Mouse (Mus musculus) monocyte, adult 5-6 weeks (primary cell): ENCODE measurements around the gene Lat. TPM values are rescaled to one million over a fixed set of nuclear protein-coding genes. Genes with fewer than 3 reads are reported as not detected.
"Not testable (repeated sequence)": the region's sequence is repeated elsewhere in the genome, so short reads cannot be mapped to it uniquely, and the experiment has no call there.

Experiments
- ATAC-seq: fragments of 153-309, 156-312 bp; replicated peaks from 2 replicates; pipeline ENCODE4 v1.8.0; 2017; ENCODE audit warnings: mild to moderate bottlenecking; ENCODE audit not compliant: low TSS enrichment, insufficient number of reproducible peaks, severe bottlenecking, poor library complexity, low FRiP score
- total RNA-seq: library from RNA; stranded (forward); fragments of 200-1000, 200-491, 200-594 nt; gene quantifications from 3 replicates; pipeline ENCODE4 v1.2.3, GENCODE M21; 2017

Lat gene
- total RNA-seq, 1 experiment from 2014 or later: 19.3 TPM

- no peak for ATAC-seq
Measured at GRCm38 (mm10) chr7:126345557-126345956, 23.8 kb downstream of the Lat start.

- no peak for ATAC-seq
Measured at GRCm38 (mm10) chr7:126340896-126341295, 28.5 kb downstream of the Lat start.

GRCm38 (mm10) chr7:126340206-126340618 is 29.2 kb downstream of the Lat start:
- ATAC-seq: no peak

- no peak for ATAC-seq
Measured at GRCm38 (mm10) chr7:126339521-126339971, 29.8 kb downstream of the Lat start.

GRCm38 (mm10) chr7:126338906-126339305 is 30.5 kb downstream of the Lat start:
- no peak for ATAC-seq

- ATAC-seq: no peak
Measured at GRCm38 (mm10) chr7:126335556-126335955, 33.8 kb downstream of the Lat start.

GRCm38 (mm10) chr7:126332691-126333090 is 36.7 kb downstream of the Lat start:
- no peak for ATAC-seq

GRCm38 (mm10) chr7:126330693-126331092 is 38.7 kb downstream of the Lat start:
- ATAC-seq: no peak

- no peak for ATAC-seq
Measured at GRCm38 (mm10) chr7:126329907-126330645, 39.3 kb downstream of the Lat start.

GRCm38 (mm10) chr7:126328848-126329247 is 40.5 kb downstream of the Lat start:
- ATAC-seq: not testable (repeated sequence)

GRCm38 (mm10) chr7:126325576-126326273 is 43.6 kb downstream of the Lat start:
- ATAC-seq: not testable (repeated sequence)

GRCm38 (mm10) chr7:126324791-126325190 is 44.6 kb downstream of the Lat start:
- no peak for ATAC-seq

GRCm38 (mm10) chr7:126323729-126324128 is 45.6 kb downstream of the Lat start:
- 0 out of 2 replicates have a peak, but pooled peaks have one; percentile 73 for ATAC-seq

- ATAC-seq: no peak
Measured at GRCm38 (mm10) chr7:126314273-126314672, 55.1 kb downstream of the Lat start.

Other genes starting within 250 kb of the Lat start
- 62.9 to 79.9 TPM (median 73.8 TPM) in 3 replicates for gene Xpo6, start 169.1 kb downstream of the Lat start, total RNA-seq
- 15.4 to 20.7 TPM (median 16.7 TPM) in 3 replicates for gene Sbk1, start 97.0 kb downstream of the Lat start, total RNA-seq
- 10.4 to 11.6 TPM (median 10.7 TPM) in 3 replicates for gene Spns1, start 7.9 kb upstream of the Lat start, total RNA-seq
- 9.6 to 13.0 TPM (median 9.7 TPM) in 3 replicates for gene Nfatc2ip, start 27.2 kb upstream of the Lat start, total RNA-seq
- 49.1 to 63.4 TPM (median 61.8 TPM) in 3 replicates for gene Cd19, start 45.3 kb upstream of the Lat start, total RNA-seq
- gene Rabep2, start 59.2 kb upstream of the Lat start, total RNA-seq: 37.8 to 61.5 TPM (median 58.5 TPM) in 3 replicates
- gene Atp2a1, start 93.5 kb upstream of the Lat start, total RNA-seq: 0.10 to 0.58 TPM (median 0.32 TPM) in 3 replicates
- gene Sh2b1, start 105.9 kb upstream of the Lat start, total RNA-seq: 9.4 to 32.9 TPM (median 15.4 TPM) in 3 replicates
- 18.0 to 32.9 TPM (median 25.4 TPM) in 3 replicates for gene Tufm, start 117.8 kb upstream of the Lat start, total RNA-seq
- 23.4 to 73.3 TPM (median 30.7 TPM) in 3 replicates for gene Atxn2l, start 133.9 kb upstream of the Lat start, total RNA-seq
- gene Eif3c, start 196.8 kb upstream of the Lat start, total RNA-seq: 127 to 175 TPM (median 140 TPM) in 3 replicates
- 124 to 141 TPM (median 133 TPM) in 3 replicates for gene Apobr, start 215.4 kb upstream of the Lat start, total RNA-seq
- gene Cln3, start 216.2 kb upstream of the Lat start, total RNA-seq: 74.9 to 128 TPM (median 92.8 TPM) in 3 replicates
- 8.3 to 10.4 TPM (median 9.8 TPM) in 3 replicates for gene Il27, start 225.4 kb upstream of the Lat start, total RNA-seq